Mouse (Mus musculus): Measurements from ENCODE around the gene Rfx1. TPM values are rescaled to one million over a fixed set of nuclear protein-coding genes. Genes with fewer than 3 reads are reported as not detected.

Rfx1 gene
- polyA plus RNA-seq (2017; shearing (Covaris generic)): 42.0 TPM

GRCm38 (mm10) chr8:84066291-84066930 is at the start of gene Rfx1:
Gene Rfx1 (plus strand): TSS chr8:84066834.

GRCm38 (mm10) chr8:84021096-84021495 is 45.5 kb upstream of the Rfx1 start, which contains the start of gene Palm3:
Gene Palm3 (plus strand): TSS chr8:84021471.

GRCm38 (mm10) chr8:84042066-84042947 is 24.3 kb upstream of the Rfx1 start, which contains the start of gene Il27ra:
Gene Il27ra (minus strand): TSS chr8:84042589.

GRCm38 (mm10) chr8:84044900-84045299 is 21.7 kb upstream of the Rfx1 start, which contains the start of gene Rln3:
Gene Rln3 (minus strand): TSS chr8:84045000.

GRCm38 (mm10) chr8:84065037-84065436 is 1.6 kb upstream of the Rfx1 start, which contains the start of gene Gm10643:
Gene Gm10643 (minus strand): TSS chr8:84065137.

GRCm38 (mm10) chr8:84104697-84105609 is 38.3 kb downstream of the Rfx1 start, which contains the start of gene Dcaf15:
Gene Dcaf15 (minus strand): TSS chr8:84104768.

GRCm38 (mm10) chr8:84125656-84126055 is 59.0 kb downstream of the Rfx1 start, which contains the start of gene Podnl1:
Gene Podnl1 (plus strand): TSS chr8:84125989.

Other genes starting within 250 kb of the Rfx1 start
- 8.6 TPM for gene Adgrl1, start 166.7 kb upstream of the Rfx1 start, polyA plus RNA-seq (2017; shearing (Covaris generic))
- gene Gm10644, start 111.6 kb upstream of the Rfx1 start, polyA plus RNA-seq (2017; shearing (Covaris generic)): 0.49 TPM
- 16.3 TPM for gene Asf1b, start 111.3 kb upstream of the Rfx1 start, polyA plus RNA-seq (2017; shearing (Covaris generic))
- gene Prkaca, start 93.8 kb upstream of the Rfx1 start, polyA plus RNA-seq (2017; shearing (Covaris generic)): 68.8 TPM
- 16.4 TPM for gene Samd1, start 69.2 kb upstream of the Rfx1 start, polyA plus RNA-seq (2017; shearing (Covaris generic))
- 0.54 TPM for gene 1700067K01Rik, start 65.3 kb upstream of the Rfx1 start, polyA plus RNA-seq (2017; shearing (Covaris generic))
- gene 2210011C24Rik, start 54.7 kb upstream of the Rfx1 start, polyA plus RNA-seq (2017; shearing (Covaris generic)): 1.3 TPM
- gene Palm3, start 45.4 kb upstream of the Rfx1 start, polyA plus RNA-seq (2017; shearing (Covaris generic)): 14.5 TPM
- 361 TPM for gene Il27ra, start 24.2 kb upstream of the Rfx1 start, polyA plus RNA-seq (2017; shearing (Covaris generic))
- gene Rln3, start 21.8 kb upstream of the Rfx1 start, polyA plus RNA-seq (2017; shearing (Covaris generic)): 133 TPM
- 2.0 TPM for gene Gm10643, start 1.7 kb upstream of the Rfx1 start, polyA plus RNA-seq (2017; shearing (Covaris generic))
- 33.5 TPM for gene Dcaf15, start 37.9 kb downstream of the Rfx1 start, polyA plus RNA-seq (2017; shearing (Covaris generic))
- 11.6 TPM for gene Podnl1, start 59.2 kb downstream of the Rfx1 start, polyA plus RNA-seq (2017; shearing (Covaris generic))
- gene Cc2d1a, start 81.1 kb downstream of the Rfx1 start, polyA plus RNA-seq (2017; shearing (Covaris generic)): 46.5 TPM
- 2.3 TPM for gene 4930432K21Rik, start 81.2 kb downstream of the Rfx1 start, polyA plus RNA-seq (2017; shearing (Covaris generic))
- 0.75 TPM for gene Nanos3, start 118.4 kb downstream of the Rfx1 start, polyA plus RNA-seq (2017; shearing (Covaris generic))
- gene Zswim4, start 170.2 kb downstream of the Rfx1 start, polyA plus RNA-seq (2017; shearing (Covaris generic)): 14.7 TPM
- 243 TPM for gene D8Ertd738e, start 182.9 kb downstream of the Rfx1 start, polyA plus RNA-seq (2017; shearing (Covaris generic))
- 128 TPM for gene Mri1, start 190.5 kb downstream of the Rfx1 start, polyA plus RNA-seq (2017; shearing (Covaris generic))
- gene Ccdc130, start 203.5 kb downstream of the Rfx1 start, polyA plus RNA-seq (2017; shearing (Covaris generic)): 40.3 TPM

Data from CD4-positive, CD25-positive, alpha-beta regulatory T cell (primary cell).